Mouse (Mus musculus): ENCODE data around the gene Nat14. TPM values are rescaled to one million over a fixed set of nuclear protein-coding genes. Genes with fewer than 3 reads are reported as not detected.

The Nat14 gene
- polyA plus RNA-seq, 1 experiment from 2014 or later = 5.4 TPM

DNA sequence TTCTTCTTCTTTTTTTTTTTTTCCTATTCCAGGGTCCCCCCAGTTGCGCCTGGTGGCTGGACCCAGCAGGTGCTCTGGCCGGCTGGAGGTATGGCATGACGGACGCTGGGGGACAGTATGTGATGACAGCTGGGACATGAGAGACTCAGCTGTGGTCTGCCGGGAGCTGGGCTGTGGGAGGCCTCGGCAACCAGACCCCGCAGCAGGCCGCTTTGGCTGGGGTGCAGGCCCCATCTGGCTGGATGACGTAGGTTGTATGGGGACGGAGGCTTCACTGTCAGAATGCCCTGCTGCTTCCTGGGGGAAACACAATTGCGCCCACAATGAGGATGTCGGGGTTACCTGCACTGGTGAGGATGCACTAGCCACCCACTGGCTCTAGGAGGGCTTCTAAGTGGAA is 11.3 kb downstream of the Nat14 start:
- Histone ChIP-seq H3K27me3 (no peaks in the 10 kb centered on the region), H3K27ac (no peak overlapping the region), H3K9ac (no peak overlapping the region), H3K4me3 (no peak overlapping the region), H3K4me1 (no peaks in the 10 kb centered on the region), H3K36me3 (no peaks in the 10 kb centered on the region), H3K9me3 (peaks cover 7% of the 10 kb centered on the region; the same call in 1 of the 2 replicates), H3K4me2 (replicated peaks) (no peak overlapping the region)
- ATAC-seq (ENCODE audit: insufficient number of reproducible peaks, insufficient read depth, low FRiP score, low TSS enrichment) = no peak
- WGBS = 76% methylated on average over 12 of the region's 12 CpGs

DNA sequence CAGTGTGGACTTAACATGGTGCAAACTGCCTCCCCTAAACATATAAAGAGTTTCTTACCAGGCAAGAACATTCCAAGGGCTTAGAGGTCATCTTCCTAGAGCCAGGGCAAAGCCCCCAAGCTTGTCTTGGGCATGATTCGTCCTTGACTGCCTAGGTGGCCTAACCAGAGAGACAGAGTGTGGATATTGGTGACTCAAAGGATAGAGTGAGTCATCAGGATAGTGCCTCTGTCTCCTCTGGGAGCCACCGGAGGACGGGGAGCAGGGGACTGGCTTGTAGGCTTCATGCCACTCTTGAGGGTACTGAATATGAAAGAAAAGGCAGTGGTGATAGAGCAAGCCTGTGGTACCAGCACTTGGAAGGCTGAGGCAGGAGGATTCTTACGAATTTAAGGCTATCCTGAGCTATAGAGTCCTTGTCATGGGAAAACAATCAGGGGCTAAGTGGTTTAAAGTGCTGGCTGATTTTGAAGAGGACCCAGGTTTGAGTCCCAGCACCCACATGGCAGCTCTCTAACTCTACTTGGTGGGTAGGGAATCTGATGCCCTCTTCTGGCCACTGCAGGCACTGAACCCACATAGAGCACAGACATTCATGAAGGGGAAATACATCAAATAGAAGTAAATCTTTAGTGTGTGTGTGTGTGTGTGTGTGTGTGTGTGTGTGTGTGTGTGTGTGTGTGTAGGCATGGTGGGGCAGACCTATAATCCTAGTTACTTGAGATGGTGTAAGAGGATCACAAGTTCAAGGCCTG is 12.5 kb downstream of the Nat14 start:
- no peaks in the 10 kb centered on the region for H3K27me3 ChIP-seq
- no peak overlapping the region for H3K9ac ChIP-seq
- 79% methylated on average over 4 of the region's 4 CpGs for WGBS
- H3K36me3 ChIP-seq = no peaks in the 10 kb centered on the region
- ATAC-seq (ENCODE audit: insufficient number of reproducible peaks, insufficient read depth, low FRiP score, low TSS enrichment) = no peak
- no peaks in the 10 kb centered on the region for H3K4me1 ChIP-seq
- H3K4me3 ChIP-seq = no peak overlapping the region
- H3K9me3 ChIP-seq = peaks cover 7% of the 10 kb centered on the region; the same call in 1 of the 2 replicates
- H3K27ac ChIP-seq = no peak overlapping the region
- H3K4me2 ChIP-seq (replicated peaks) = no peak overlapping the region

DNA sequence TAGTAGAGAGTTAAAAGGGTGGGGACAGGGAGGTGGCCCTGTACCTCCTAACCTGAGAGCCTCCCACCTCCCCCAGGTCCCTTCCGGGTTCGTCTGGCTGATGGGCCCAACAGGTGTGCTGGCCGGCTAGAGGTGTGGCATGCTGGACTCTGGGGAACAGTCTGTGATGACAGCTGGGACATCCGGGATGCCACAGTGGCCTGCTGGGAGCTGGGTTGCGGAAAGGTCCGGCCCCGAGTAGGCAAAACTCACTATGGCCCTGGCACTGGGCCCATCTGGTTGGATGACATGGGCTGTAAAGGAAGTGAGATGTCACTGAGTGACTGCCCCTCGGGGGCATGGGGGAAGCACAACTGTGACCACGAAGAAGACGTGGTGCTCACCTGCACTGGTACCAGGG is 15.0 kb downstream of the Nat14 start:
- H3K4me3 ChIP-seq = no peak overlapping the region
- H3K4me2 ChIP-seq (replicated peaks) = no peak overlapping the region
- H3K4me1 ChIP-seq = no peaks in the 10 kb centered on the region
- no peak for ATAC-seq (ENCODE audit: insufficient number of reproducible peaks, insufficient read depth, low FRiP score, low TSS enrichment)
- H3K9ac ChIP-seq = no peak overlapping the region
- H3K27ac ChIP-seq = no peak overlapping the region
- no peaks in the 10 kb centered on the region for H3K27me3 ChIP-seq
- WGBS = 75% methylated on average over 10 of the region's 10 CpGs
- H3K36me3 ChIP-seq = no peaks in the 10 kb centered on the region
- H3K9me3 ChIP-seq = peaks cover 7% of the 10 kb centered on the region; the same call in 1 of the 2 replicates

DNA sequence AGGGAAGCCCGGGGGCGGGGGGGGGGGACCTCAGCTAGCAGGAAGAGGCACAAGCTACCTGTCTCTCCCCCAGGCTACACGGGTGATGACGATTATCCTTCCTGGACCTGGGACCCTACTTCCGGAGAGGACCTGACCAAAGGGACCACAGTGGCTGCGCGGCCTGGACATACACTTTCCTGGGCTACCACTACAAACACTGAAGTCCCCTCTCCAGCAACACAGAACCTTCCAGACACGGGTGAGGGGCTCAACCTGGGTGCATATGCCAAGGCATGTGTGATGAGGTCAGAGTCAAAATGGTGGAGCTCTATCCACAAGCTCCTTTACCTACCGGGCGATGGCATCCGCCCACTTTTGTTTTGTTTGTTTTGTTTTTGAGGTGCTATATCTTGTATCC is 15.6 kb downstream of the Nat14 start:
- no peaks in the 10 kb centered on the region for H3K4me1 ChIP-seq
- H3K27me3 ChIP-seq = no peaks in the 10 kb centered on the region
- ATAC-seq (ENCODE audit: insufficient number of reproducible peaks, insufficient read depth, low FRiP score, low TSS enrichment) = no peak
- H3K4me3 ChIP-seq = no peak overlapping the region
- no peaks in the 10 kb centered on the region for H3K36me3 ChIP-seq
- H3K27ac ChIP-seq = no peak overlapping the region
- H3K9me3 ChIP-seq = peaks cover 7% of the 10 kb centered on the region; the same call in 1 of the 2 replicates
- H3K4me2 ChIP-seq (replicated peaks) = no peak overlapping the region
- WGBS = 71% methylated on average over 10 of the region's 11 CpGs
- no peak overlapping the region for H3K9ac ChIP-seq

DNA sequence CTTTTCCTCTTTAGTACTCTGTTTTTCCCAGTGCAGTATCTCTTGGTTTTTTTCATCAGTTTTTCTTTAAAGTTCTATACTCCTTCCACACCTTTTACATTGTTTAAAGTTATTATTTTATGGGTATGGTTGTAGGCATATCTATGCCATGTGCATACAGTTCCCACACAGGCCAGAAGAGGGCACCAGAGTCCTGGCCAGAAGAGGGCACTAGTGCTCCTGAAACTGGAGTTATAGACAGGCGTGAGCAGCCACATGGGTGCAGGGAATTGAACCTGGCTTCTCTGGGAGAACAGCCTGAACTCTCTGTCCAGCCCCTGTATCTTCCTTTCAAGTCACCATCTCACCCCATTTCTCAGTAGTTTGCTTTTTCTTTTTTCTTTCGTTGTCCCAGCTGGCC is 16.6 kb downstream of the Nat14 start:
- Histone ChIP-seq H3K36me3 (no peaks in the 10 kb centered on the region), H3K4me1 (no peaks in the 10 kb centered on the region), H3K27me3 (no peaks in the 10 kb centered on the region), H3K4me2 (replicated peaks) (no peak overlapping the region), H3K27ac (no peak overlapping the region), H3K9ac (no peak overlapping the region), H3K9me3 (peaks cover 7% of the 10 kb centered on the region; the same call in 1 of the 2 replicates), H3K4me3 (no peak overlapping the region)
- ATAC-seq (ENCODE audit: insufficient number of reproducible peaks, insufficient read depth, low FRiP score, low TSS enrichment) = no peak
- WGBS = 38% methylated on average over 2 of the region's 2 CpGs

DNA sequence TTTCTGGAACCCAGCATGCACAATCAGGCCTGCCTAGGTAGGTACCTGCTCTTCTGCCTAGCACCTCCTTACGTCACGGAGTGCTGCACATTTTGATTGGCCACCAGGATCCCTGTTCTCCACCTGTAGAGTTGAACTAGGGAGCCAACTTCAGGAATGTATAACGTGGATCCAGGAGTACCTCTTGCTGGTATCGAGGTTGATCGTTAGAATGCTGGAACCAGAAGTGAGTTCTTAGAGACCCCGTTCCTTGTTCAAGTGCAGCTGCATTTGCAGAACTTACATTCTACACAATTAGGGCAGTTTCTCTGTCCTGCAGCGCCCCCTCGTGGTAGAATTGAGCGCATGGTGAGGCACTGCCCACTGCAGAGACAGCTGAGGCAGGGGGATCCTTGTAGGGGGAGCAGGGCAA is 18.2 kb downstream of the Nat14 start:
- H3K4me3 ChIP-seq = no peak overlapping the region
- H3K4me2 ChIP-seq (replicated peaks) = no peak overlapping the region
- no peak for ATAC-seq (ENCODE audit: insufficient number of reproducible peaks, insufficient read depth, low FRiP score, low TSS enrichment)
- no peaks in the 10 kb centered on the region for H3K27me3 ChIP-seq
- no peaks in the 10 kb centered on the region for H3K9me3 ChIP-seq
- 22% methylated on average over 9 of the region's 9 CpGs for WGBS
- H3K9ac ChIP-seq = no peak overlapping the region
- H3K27ac ChIP-seq = no peak overlapping the region
- no peaks in the 10 kb centered on the region for H3K4me1 ChIP-seq
- H3K36me3 ChIP-seq = no peaks in the 10 kb centered on the region

DNA sequence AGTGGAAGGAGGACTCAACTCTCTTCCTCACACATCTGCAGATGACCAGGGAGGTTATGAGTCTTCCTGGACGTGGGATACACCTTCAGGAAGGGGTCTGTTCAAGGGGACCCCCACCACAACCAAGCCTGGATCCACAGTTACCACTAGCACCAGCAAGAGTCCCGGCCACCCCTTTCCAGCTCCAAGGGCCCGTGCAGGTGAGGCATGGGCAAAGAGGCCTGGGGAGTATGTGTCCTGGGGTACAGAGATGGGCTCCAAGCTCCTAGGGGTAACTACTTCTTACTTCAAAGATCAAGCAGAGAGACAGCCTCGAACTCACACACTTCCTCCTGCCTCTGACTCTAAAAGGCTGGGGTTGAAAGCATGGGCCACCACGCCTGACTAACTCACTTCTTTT is 20.8 kb downstream of the Nat14 start:
- H3K36me3 ChIP-seq = no peaks in the 10 kb centered on the region
- no peak overlapping the region for H3K4me3 ChIP-seq
- no peak overlapping the region for H3K4me2 ChIP-seq (replicated peaks)
- H3K9me3 ChIP-seq = no peaks in the 10 kb centered on the region
- ATAC-seq (ENCODE audit: insufficient number of reproducible peaks, insufficient read depth, low FRiP score, low TSS enrichment) = no peak
- peaks cover 1% of the 10 kb centered on the region; the same call in 1 of the 2 replicates for H3K4me1 ChIP-seq
- no peaks in the 10 kb centered on the region for H3K27me3 ChIP-seq
- H3K27ac ChIP-seq = no peak overlapping the region
- no peak overlapping the region for H3K9ac ChIP-seq
- 58% methylated on average over 5 of the region's 5 CpGs for WGBS

DNA sequence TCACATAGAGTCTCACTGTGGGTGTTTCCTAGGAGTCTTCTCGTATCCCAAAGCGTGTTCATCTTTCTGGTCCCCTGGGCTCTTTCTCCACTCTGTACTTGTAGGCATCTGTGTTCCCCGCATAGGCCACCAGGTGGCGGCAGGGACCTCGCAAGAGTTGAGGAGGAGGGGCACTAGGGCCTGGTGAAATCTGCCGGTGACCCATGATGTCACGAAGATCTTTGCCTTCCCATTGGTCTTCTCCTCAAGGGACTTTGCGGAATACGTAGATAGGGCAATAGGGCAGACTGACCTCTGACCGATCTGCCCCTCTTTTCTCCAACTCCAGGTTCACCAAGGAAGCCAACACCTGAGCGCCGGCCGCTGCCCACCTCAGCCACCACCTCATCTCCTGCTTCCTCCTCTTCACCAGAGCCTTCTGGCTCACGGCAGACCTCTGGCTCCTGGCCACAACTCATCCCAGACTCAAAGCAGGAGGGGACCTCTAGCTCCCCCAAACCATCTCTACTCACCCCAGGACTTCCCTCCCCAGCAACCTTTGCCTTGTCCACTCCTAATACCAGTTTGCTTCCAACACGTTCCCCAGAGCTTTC is 21.5 kb downstream of the Nat14 start:
- Histone ChIP-seq H3K36me3 (no peaks in the 10 kb centered on the region), H3K9ac (0 out of 2 replicates have a peak overlapping the region, but pooled peaks have one; percentile 19), H3K27ac (no peak overlapping the region), H3K4me2 (replicated peaks) (peak overlapping the region; percentile 39), H3K4me1 (peaks cover 3% of the 10 kb centered on the region; the same call in 1 of the 2 replicates), H3K9me3 (no peaks in the 10 kb centered on the region), H3K27me3 (no peaks in the 10 kb centered on the region), H3K4me3 (peak overlapping the region; percentile 23)
- 22% methylated on average over 15 of the region's 15 CpGs for WGBS
- no peak for ATAC-seq (ENCODE audit: insufficient number of reproducible peaks, insufficient read depth, low FRiP score, low TSS enrichment)

DNA sequence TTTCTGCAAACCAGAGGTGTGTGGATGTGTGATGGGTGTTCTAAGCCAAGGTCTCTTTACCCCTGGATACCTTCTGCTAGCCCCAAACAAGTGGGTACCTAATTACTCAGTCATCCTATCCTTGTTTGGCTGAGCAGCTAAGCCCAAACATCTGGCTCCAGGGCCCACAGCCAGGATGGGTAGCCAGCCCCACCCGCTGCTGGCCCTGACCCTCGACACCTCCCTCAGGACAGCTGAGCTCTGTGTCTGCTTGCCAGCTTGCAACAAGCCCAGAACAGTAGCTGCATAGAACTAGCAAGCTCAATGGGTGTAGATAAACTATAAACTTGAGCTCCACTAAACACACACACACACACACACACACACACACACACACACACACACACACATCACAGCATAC is 26.0 kb downstream of the Nat14 start:
- Histone ChIP-seq H3K27me3 (no peaks in the 10 kb centered on the region), H3K36me3 (no peaks in the 10 kb centered on the region), H3K4me1 (peaks cover 3% of the 10 kb centered on the region; the same call in 1 of the 2 replicates), H3K27ac (no peak overlapping the region), H3K4me3 (no peak overlapping the region), H3K9me3 (no peaks in the 10 kb centered on the region), H3K4me2 (replicated peaks) (no peak overlapping the region), H3K9ac (no peak overlapping the region)
- no peak for ATAC-seq (ENCODE audit: insufficient number of reproducible peaks, insufficient read depth, low FRiP score, low TSS enrichment)
- 15% methylated on average over 2 of the region's 2 CpGs for WGBS

DNA sequence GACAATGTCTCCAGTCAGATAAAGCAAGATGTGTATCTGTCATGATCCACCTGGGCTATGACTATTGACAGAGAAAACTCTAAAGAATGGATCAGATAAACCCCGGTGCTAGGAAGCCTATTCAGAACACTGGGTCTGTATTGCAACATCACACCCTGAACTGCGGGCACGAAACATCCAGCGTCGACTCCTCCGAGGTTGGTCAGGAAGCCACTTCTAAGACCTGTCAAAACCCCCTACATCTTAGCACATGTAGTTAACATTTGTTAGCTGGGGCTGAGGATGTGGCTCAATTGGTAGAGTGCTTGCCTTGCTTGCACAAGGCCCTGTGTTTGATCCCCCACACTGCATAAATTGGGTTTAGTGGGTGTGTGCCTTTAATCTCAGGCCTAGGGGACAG is 26.6 kb downstream of the Nat14 start:
- no peak overlapping the region for H3K27ac ChIP-seq
- ATAC-seq (ENCODE audit: insufficient number of reproducible peaks, insufficient read depth, low FRiP score, low TSS enrichment) = no peak
- 77% methylated on average over 6 of the region's 6 CpGs for WGBS
- H3K9ac ChIP-seq = no peak overlapping the region
- H3K4me1 ChIP-seq = peaks cover 3% of the 10 kb centered on the region; the same call in 1 of the 2 replicates
- H3K27me3 ChIP-seq = no peaks in the 10 kb centered on the region
- no peaks in the 10 kb centered on the region for H3K9me3 ChIP-seq
- H3K36me3 ChIP-seq = no peaks in the 10 kb centered on the region
- no peak overlapping the region for H3K4me3 ChIP-seq
- no peak overlapping the region for H3K4me2 ChIP-seq (replicated peaks)

DNA sequence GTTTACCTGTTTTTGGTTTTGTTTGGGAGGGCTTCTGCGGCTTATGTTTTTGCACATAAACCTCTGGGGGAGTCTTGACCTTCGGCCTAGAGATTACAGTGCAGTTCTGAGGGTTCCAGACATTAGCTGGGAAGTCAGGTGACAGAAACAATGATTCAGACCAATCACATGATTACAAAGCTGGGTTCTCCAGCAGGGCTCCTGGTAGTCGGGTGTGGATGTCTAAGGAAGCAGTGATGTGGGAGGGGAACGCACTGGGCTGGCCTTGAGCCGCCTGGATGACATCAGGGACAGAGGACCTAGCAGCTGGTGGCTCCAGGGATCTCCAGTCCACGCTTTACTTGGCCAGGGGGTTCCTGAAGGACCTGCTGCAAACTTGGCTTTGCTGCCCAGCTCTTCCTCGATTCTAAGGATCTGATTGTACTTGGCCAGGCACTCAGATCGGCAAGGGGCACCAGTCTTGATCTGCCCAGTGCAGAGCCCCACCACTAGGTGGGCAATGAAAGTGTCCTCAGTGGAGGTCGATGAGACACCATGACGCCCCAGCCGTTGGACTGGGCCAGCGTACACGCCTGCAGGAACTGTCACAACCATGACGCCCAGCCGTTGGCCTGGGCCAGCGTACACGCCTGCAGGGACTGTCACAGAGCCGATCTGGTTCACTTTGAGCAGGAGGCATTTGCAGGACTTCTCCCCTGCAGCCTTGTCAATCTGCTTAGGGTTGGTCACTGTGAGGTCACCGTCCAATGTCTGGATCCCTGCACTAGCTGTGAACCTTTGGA is 28.9 kb downstream of the Nat14 start:
- H3K36me3 ChIP-seq = no peaks in the 10 kb centered on the region
- H3K4me2 ChIP-seq (replicated peaks) = no peak overlapping the region
- no peaks in the 10 kb centered on the region for H3K27me3 ChIP-seq
- no peak overlapping the region for H3K4me3 ChIP-seq
- peaks cover 3% of the 10 kb centered on the region; the same call in 1 of the 2 replicates for H3K4me1 ChIP-seq
- H3K9ac ChIP-seq = no peak overlapping the region
- H3K9me3 ChIP-seq = no peaks in the 10 kb centered on the region
- ATAC-seq (ENCODE audit: insufficient number of reproducible peaks, insufficient read depth, low FRiP score, low TSS enrichment) = no peak
- WGBS = 83% methylated on average over 19 of the region's 19 CpGs
- H3K27ac ChIP-seq = no peak overlapping the region

Data from embryonic facial prominence, embryonic 12.5 days (tissue).